Mouse (Mus musculus) megakaryocyte, embryonic 14.5 days (primary cell): ENCODE measurements around the gene Abat. TPM values are rescaled to one million over a fixed set of nuclear protein-coding genes. Genes with fewer than 3 reads are reported as not detected.

ENCODE experiments used
- H3K27me3 ChIP-seq: replicated peaks from 2 replicates; pipeline ENCODE3; 2012; ENCODE audit warnings: inconsistent platforms
- H3K36me3 ChIP-seq: replicated peaks from 2 replicates; pipeline ENCODE3; 2012; ENCODE audit warnings: low read length, inconsistent platforms, mixed read lengths
- H3K4me1 ChIP-seq: 2 replicates; pipeline ENCODE4 v1.6.1; 2012; ENCODE audit warnings: inconsistent platforms
- H3K4me3 ChIP-seq: replicated peaks from 2 replicates; pipeline ENCODE3; 2012; ENCODE audit warnings: moderate library complexity, mild to moderate bottlenecking, inconsistent platforms
- H3K9me3 ChIP-seq: 2 replicates; pipeline ENCODE4 v1.6.1; 2012; ENCODE audit warnings: inconsistent platforms
- FLI1 ChIP-seq: IDR thresholded peaks from 2 replicates; pipeline ENCODE4 v1.6.1; 2012; ENCODE audit warnings: low read length, inconsistent platforms, mixed read lengths
- GATA1 ChIP-seq: IDR thresholded peaks from 3 replicates; pipeline ENCODE4 v1.6.1; 2012; ENCODE audit warnings: mixed read lengths, low read length, inconsistent platforms, borderline replicate concordance
- polyA plus RNA-seq: library from polyadenylated mRNA; stranded (reverse); fragments of >175 nt; gene quantifications from 2 replicates; pipeline ENCODE4 v1.2.3, GENCODE M21; 2012; ENCODE audit warnings: low replicate concordance; ENCODE audit not compliant: insufficient read depth

The Abat gene
- polyA plus RNA-seq, 1 experiment: 0.07 TPM

DNA sequence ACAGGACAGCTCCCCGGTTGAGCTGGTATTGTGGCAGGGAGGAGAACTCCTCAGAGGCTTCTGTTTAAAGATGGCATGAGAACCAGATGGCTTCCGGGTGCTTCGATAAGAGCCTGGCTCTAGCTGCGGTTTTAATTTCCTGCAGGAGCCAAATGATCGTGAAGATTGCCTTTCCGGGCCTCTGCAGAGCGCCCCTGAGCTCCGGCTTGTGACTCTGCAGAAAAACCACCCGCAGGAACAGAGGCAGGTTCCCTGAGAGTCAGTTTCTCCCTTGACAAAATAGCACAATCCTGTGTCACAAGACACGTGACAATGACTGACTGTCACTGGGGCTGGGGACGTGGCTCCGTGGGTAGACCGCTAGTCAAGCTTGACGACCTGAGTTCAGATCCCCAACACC, 16.8 kb downstream of the Abat start:
- H3K9me3 ChIP-seq: peaks cover 5% of the 10 kb centered on the region; the same call in 1 of the 2 replicates
- peaks cover 14% of the 10 kb centered on the region for H3K27me3 ChIP-seq
- TF ChIP-seq FLI1 (no peak), GATA1 (no peak)
- no peaks in the 10 kb centered on the region for H3K36me3 ChIP-seq
- H3K4me3 ChIP-seq: no peak overlapping the region
- no peaks in the 10 kb centered on the region for H3K4me1 ChIP-seq

DNA sequence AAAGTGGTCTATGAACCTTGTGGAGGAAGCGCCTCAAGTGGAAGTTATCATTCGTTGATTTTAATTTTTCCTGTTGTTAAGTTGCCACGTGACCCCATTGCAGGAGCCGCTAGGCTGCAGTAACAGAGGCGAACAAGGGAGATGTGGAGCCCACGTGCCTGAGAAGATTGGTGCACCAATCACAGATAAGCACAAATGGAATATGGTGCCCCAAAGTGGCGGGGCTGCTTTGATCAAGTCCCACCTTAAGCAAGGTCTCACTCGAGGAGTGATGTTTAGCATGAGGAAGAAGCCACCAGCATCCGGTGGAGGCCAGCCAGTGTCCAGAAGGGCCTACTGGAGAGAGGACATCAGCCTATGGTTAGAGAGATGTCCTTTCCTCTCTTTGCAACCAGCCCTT, 19.2 kb downstream of the Abat start:
- peaks cover 5% of the 10 kb centered on the region; the same call in 1 of the 2 replicates for H3K9me3 ChIP-seq
- peaks cover 8% of the 10 kb centered on the region for H3K27me3 ChIP-seq
- TF ChIP-seq GATA1 (no peak), FLI1 (no peak)
- H3K36me3 ChIP-seq: no peaks in the 10 kb centered on the region
- H3K4me1 ChIP-seq: no peaks in the 10 kb centered on the region
- no peak overlapping the region for H3K4me3 ChIP-seq

DNA sequence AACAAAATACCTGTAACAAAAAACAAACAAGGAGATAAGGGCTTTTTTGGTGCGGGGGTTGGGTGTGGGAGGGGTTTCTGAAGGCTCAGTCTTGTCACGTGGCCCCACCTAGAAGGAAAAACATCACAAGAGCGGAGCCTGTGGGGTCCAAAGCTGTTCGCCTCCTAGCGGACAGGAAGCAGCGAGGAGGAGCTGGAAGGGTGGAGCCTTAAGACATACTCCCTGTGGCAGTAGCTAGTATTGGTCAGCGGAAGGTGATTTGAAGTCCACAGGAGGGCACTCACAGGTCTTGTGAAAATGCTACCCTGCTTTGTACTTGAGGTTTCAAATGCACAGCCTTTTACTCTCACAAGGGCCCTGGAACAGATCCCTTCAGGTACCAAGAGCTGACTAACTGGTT, 19.7 kb downstream of the Abat start:
- no peak for TF ChIP-seq FLI1
- no peak for TF ChIP-seq GATA1
- H3K36me3 ChIP-seq: no peaks in the 10 kb centered on the region
- H3K4me1 ChIP-seq: no peaks in the 10 kb centered on the region
- H3K9me3 ChIP-seq: peaks cover 5% of the 10 kb centered on the region; the same call in 1 of the 2 replicates
- peaks cover 5% of the 10 kb centered on the region for H3K27me3 ChIP-seq
- no peak overlapping the region for H3K4me3 ChIP-seq

DNA sequence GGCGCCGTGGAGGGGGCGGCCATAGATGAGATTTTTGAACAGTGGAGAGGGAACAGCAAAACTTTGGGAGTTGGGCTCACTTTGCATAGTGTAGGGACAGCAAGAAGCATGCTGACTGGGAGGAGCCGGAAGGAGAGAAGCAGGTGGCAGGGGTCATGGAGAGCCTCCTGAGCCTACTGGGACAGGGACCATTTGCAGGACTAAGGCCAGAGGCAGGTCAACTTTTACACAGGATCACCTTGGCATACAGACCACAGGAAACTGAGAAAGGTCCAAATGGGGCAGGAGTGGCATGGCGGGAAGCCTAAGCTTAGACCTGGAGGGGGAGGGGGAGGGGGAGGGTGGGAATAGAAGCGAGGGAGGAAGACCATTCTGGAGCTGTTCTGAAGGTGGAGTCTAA, 20.2 kb downstream of the Abat start:
- H3K36me3 ChIP-seq: no peaks in the 10 kb centered on the region
- no peak overlapping the region for H3K4me3 ChIP-seq
- no peaks in the 10 kb centered on the region for H3K4me1 ChIP-seq
- H3K9me3 ChIP-seq: peaks cover 5% of the 10 kb centered on the region; the same call in 1 of the 2 replicates
- TF ChIP-seq FLI1 (no peak), GATA1 (no peak)
- peaks cover 5% of the 10 kb centered on the region for H3K27me3 ChIP-seq

DNA sequence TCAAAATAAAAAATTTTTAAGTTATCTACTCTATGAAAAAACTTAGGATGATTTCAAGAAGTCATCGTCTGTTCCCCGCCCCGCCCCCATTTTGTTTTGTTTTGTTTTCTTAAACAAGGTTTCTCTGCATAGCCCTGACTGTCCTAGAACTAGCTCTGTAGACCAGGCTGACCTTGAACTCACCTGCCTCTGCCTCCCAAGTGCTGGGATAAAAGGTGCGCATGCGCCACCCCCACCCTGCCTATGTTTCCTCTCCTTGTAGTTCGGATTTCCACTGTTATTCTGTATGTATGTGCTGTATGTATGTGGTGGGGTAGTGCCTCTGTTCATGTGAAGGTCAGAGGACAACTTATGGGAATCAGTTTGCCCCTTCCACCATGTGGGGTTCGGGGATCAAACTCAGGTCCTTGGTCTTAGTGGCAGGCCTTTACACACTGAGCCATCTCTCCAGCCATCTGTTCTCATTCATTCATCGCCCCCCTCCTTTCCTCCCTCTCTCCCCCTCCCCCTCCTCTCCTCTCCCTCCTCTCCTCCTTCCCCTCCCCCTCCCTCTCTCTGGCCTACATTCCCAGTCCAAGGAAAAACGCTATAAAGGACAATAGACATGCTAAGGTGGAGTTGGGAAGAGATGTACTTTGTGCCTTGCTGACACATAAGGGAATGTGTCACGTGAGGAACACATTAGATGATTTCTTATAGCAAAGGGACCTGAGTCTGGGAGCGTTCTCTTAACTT, 21.4 kb downstream of the Abat start:
- H3K36me3 ChIP-seq: no peaks in the 10 kb centered on the region
- peaks cover 5% of the 10 kb centered on the region; the same call in 1 of the 2 replicates for H3K9me3 ChIP-seq
- H3K4me1 ChIP-seq: no peaks in the 10 kb centered on the region
- H3K27me3 ChIP-seq: peaks cover 8% of the 10 kb centered on the region
- no peak for TF ChIP-seq GATA1
- TF ChIP-seq FLI1: no peak
- no peak overlapping the region for H3K4me3 ChIP-seq

DNA sequence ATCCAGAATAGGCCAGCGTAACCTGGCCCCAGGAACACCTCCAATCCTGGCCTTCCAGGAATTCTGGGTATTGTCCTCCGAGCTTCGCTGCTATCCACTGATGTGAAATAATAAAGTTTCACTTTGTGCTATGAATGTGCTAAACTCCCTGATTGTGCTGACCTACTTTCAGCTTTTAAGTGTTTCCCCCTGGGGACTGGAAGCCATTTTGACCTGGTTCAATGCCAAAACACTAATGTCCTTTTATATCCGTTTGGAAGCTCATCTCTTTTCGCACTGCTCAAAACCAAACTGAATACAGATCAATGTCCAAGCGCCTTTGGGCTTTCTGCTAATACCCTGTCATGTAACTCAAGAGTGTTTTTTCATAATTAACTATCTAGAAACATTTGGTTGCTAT, 22.2 kb downstream of the Abat start:
- TF ChIP-seq FLI1 (no peak), GATA1 (no peak)
- Histone ChIP-seq H3K36me3 (no peaks in the 10 kb centered on the region), H3K4me1 (no peaks in the 10 kb centered on the region), H3K9me3 (peaks cover 5% of the 10 kb centered on the region; the same call in 1 of the 2 replicates), H3K4me3 (no peak overlapping the region), H3K27me3 (peaks cover 8% of the 10 kb centered on the region)

DNA sequence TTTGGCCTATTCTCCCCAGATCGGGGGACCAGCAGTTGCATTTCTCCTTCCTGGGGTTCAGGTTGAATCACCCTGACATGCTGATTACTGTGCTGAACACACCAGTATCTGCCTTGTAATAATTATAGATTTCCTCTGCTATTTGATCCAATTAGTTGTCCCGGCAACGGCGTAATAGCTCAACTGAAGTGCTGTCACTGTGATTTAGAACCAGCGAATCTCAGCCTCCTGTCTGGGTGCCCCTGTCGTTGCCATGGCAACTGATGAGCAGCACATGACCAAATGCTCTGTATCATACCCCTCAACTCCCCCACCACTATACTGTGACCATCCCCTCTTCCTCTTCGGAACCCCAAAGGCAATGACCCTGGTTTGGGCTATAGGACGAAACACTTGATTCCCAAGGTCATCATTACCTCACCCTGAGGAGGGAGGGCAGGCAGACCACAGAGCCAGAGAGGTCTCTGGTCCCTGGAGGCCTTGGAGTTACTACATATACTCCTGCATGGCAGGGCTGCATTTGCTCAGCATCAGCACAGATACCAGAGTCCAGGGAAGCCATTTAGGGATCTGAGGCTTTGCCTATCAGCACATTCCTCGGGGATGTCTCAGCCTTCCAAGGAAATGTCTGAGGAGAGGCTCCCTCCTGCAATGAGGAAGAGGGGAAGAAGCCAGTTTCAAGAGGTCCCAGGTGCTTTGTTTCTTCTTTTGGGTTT, 26.1 kb downstream of the Abat start:
- H3K4me1 ChIP-seq: no peaks in the 10 kb centered on the region
- no peaks in the 10 kb centered on the region for H3K9me3 ChIP-seq
- peaks cover 5% of the 10 kb centered on the region for H3K27me3 ChIP-seq
- TF ChIP-seq FLI1 (no peak), GATA1 (no peak)
- H3K4me3 ChIP-seq: no peak overlapping the region
- H3K36me3 ChIP-seq: no peaks in the 10 kb centered on the region

DNA sequence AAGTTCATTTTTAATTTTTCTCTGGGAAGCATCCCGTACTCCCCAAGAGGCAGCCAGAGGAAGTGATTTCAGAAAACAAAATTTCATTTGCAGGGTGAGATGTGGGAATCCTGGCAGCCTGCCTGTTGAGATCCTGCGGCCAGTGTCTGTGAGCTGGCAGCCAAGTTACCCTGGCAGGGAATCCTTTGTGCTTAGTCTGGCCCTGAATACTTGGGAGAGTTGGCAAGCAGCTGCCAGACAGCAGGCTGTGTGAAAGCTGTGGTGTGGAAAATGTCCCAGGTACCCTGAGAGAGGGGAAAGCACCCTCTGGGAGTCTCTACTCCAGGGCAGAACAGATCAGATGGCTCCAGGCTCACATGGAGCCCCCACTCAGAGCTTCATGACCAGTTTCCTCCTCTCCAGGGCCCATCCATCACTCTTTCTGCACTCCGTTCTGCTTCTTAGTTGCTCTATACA, 27.7 kb downstream of the Abat start:
- TF ChIP-seq FLI1 (no peak), GATA1 (no peak)
- Histone ChIP-seq H3K4me1 (no peaks in the 10 kb centered on the region), H3K27me3 (peaks cover 5% of the 10 kb centered on the region), H3K4me3 (no peak overlapping the region), H3K36me3 (no peaks in the 10 kb centered on the region), H3K9me3 (no peaks in the 10 kb centered on the region)

DNA sequence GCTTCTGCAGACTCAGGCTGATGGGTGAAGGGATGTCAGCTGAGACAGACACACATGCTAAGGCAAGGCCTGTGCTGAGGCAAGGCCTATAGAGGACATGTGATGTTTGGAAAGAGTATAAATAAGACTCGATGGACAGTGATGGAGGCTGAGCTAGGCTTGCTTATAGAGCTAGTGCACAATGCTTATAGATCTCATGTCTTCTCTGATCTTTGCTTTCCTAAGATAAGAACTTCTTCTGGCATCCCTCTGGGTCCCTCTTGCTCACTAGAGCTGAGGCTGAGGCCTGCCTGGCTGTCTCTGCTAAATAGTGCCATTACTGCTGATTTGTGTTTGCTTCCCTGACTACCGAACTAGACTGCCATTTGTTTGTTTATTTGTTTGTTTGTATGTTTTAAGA, 34.6 kb downstream of the Abat start:
- Histone ChIP-seq H3K36me3 (no peaks in the 10 kb centered on the region), H3K4me3 (no peak overlapping the region), H3K27me3 (peaks cover 2% of the 10 kb centered on the region), H3K4me1 (no peaks in the 10 kb centered on the region), H3K9me3 (peaks cover 19% of the 10 kb centered on the region)
- TF ChIP-seq FLI1: no peak
- TF ChIP-seq GATA1: no peak

DNA sequence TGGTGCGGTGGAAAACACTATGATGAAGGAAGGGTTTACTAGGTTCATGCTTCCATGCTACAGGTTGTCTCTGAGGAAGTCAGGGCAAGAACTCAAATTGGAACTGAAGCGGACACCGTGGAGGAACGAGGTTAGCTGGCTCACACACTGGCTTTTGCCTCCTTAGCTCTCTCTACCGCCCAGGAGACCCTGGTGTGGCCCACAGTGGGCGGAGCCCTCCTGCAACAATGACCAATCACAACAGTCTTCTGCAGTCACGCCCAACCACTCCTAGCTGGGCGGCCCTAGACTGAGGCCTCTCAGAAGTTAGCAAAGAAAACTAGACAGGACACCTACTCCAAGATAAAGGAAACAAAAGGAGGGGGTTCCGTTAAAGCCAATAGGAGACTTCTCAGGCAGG, 36.3 kb downstream of the Abat start:
- Histone ChIP-seq H3K36me3 (no peaks in the 10 kb centered on the region), H3K9me3 (peaks cover 19% of the 10 kb centered on the region), H3K27me3 (peaks cover 5% of the 10 kb centered on the region), H3K4me1 (no peaks in the 10 kb centered on the region), H3K4me3 (no peak overlapping the region)
- TF ChIP-seq GATA1 (no peak), FLI1 (no peak)
